Comparison of ENCODE assay signal across 8 mouse cellular contexts in genomic region chr3:82274945-82275821, GRCm38 (mm10).
A peak's percentile ranks its signal among the peaks of the same experiment; 100 is the strongest.
DNase-seq lines count a peak whose midpoint lies in the region; ATAC-seq lines count a peak whose summit lies in the region.

No protein-coding gene starts in this region.

- DNase-seq in cerebellum, adult 9-11 months = no peak
- DNase-seq in testis, postnatal 10 days (ENCODE audit: low spot score) = peak; percentile 60
- no peak for DNase-seq in testis, postnatal 14 days (ENCODE audit: low spot score)
- DNase-seq in thymus, postnatal 4 days = no peak

- H3K27me3 ChIP-seq in hindbrain, embryonic 16.5 days (replicated peaks; ENCODE audit: control insufficient read depth, insufficient read depth, low read length) = no peaks in the 10 kb centered on the region
- no peaks in the 10 kb centered on the region for H3K27me3 ChIP-seq in limb, embryonic 13.5 days
- H3K27me3 ChIP-seq in stomach, embryonic 16.5 days (ENCODE audit: control insufficient read depth, insufficient read depth, low read length) = no peaks in the 10 kb centered on the region

- H3K27ac ChIP-seq in hindbrain, embryonic 16.5 days (ENCODE audit: low read depth, low read length) = peak overlapping the region; percentile 77
- no peak overlapping the region for H3K27ac ChIP-seq in limb, embryonic 13.5 days
- H3K27ac ChIP-seq in stomach, embryonic 16.5 days (ENCODE audit: low read length) = peak overlapping the region; percentile 68

- no peaks in the 10 kb centered on the region for H3K9me3 ChIP-seq in hindbrain, embryonic 16.5 days (ENCODE audit: control insufficient read depth, low read length)
- no peaks in the 10 kb centered on the region for H3K9me3 ChIP-seq in limb, embryonic 13.5 days
- no peaks in the 10 kb centered on the region for H3K9me3 ChIP-seq in stomach, embryonic 16.5 days (replicated peaks; ENCODE audit: control insufficient read depth, low read length)

- 33% methylated on average over 7 of the region's 7 CpGs for WGBS in hindbrain, embryonic 16.5 days
- 54% methylated on average over 7 of the region's 7 CpGs for WGBS in limb, embryonic 13.5 days
- WGBS in stomach, embryonic 16.5 days = 39% methylated on average over 7 of the region's 7 CpGs

- no peak overlapping the region for H3K4me2 ChIP-seq in hindbrain, embryonic 16.5 days (ENCODE audit: low read length)
- H3K4me2 ChIP-seq in limb, embryonic 13.5 days (replicated peaks) = no peak overlapping the region
- no peak overlapping the region for H3K4me2 ChIP-seq in stomach, embryonic 16.5 days (ENCODE audit: low read depth, low read length)

- H3K4me1 ChIP-seq in hindbrain, embryonic 16.5 days (ENCODE audit: control insufficient read depth, insufficient read depth, low read depth, low read length) = peaks cover 12% of the 10 kb centered on the region
- peaks cover 16% of the 10 kb centered on the region for H3K4me1 ChIP-seq in limb, embryonic 13.5 days
- H3K4me1 ChIP-seq in stomach, embryonic 16.5 days (ENCODE audit: control insufficient read depth, insufficient read depth, low read length) = peaks cover 8% of the 10 kb centered on the region

- no peak overlapping the region for H3K4me3 ChIP-seq in hindbrain, embryonic 16.5 days (ENCODE audit: low read length)
- H3K4me3 ChIP-seq in limb, embryonic 13.5 days = no peak overlapping the region
- no peak overlapping the region for H3K4me3 ChIP-seq in stomach, embryonic 16.5 days (replicated peaks; ENCODE audit: low read length)

- ATAC-seq in cerebellum, adult (ENCODE audit: insufficient number of reproducible peaks, low FRiP score, low TSS enrichment) = 0 out of 2 replicates have a peak, but pooled peaks have one; percentile 52
- peak; percentile 81 for ATAC-seq in hindbrain, embryonic 16.5 days
- peak; percentile 91 for ATAC-seq in limb, embryonic 13.5 days (ENCODE audit: low FRiP score, low read depth)
- ATAC-seq in stomach, embryonic 16.5 days (ENCODE audit: insufficient read depth, low FRiP score) = peak; percentile 89

- no peaks in the 10 kb centered on the region for H3K36me3 ChIP-seq in hindbrain, embryonic 16.5 days (ENCODE audit: control insufficient read depth, insufficient read depth, low read length)
- H3K36me3 ChIP-seq in limb, embryonic 13.5 days = no peaks in the 10 kb centered on the region
- no peaks in the 10 kb centered on the region for H3K36me3 ChIP-seq in stomach, embryonic 16.5 days (ENCODE audit: control insufficient read depth, insufficient read depth, low read length)

- H3K9ac ChIP-seq in hindbrain, embryonic 16.5 days (ENCODE audit: low read depth, low read length) = peak overlapping the region; percentile 35; the same call in 1 of the 2 replicates
- H3K9ac ChIP-seq in limb, embryonic 13.5 days = no peak overlapping the region
- no peak overlapping the region for H3K9ac ChIP-seq in stomach, embryonic 16.5 days (ENCODE audit: low read length)
